Mouse (Mus musculus): ENCODE data around the gene Ank3. TPM values are rescaled to one million over a fixed set of nuclear protein-coding genes. Genes with fewer than 3 reads are reported as not detected.

Ank3 gene
- polyA plus RNA-seq, 1 experiment from 2014 or later, result 47.6 TPM

DNA sequence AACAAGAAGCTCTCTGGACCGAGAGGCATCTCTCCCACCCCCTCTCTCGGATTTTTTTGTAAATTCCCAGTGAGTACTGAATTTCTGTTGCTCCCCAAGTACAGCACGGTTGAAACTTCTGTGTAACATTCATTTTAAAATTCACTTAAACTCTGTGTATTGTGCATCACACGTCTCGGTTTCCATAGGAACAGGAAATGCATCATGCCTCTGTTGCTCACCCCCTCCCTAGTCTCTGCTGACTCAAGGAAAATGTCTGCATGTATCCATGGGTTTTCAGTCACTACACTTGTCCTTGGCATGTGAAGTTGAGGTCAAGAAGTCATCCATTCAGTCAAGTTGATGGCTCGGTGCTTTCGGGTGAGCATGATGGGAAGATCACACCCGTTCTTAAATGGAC, 234.3 kb downstream of the Ank3 start:
- ATAC-seq (ENCODE audit: low FRiP score, low TSS enrichment), result no peak
- no peak overlapping the region for H3K4me2 ChIP-seq (replicated peaks; ENCODE audit: low read depth, low read length)
- no peak overlapping the region for H3K27ac ChIP-seq (ENCODE audit: low read length)
- H3K4me1 ChIP-seq (ENCODE audit: insufficient read depth, low read length), result peaks cover 12% of the 10 kb centered on the region
- H3K27me3 ChIP-seq (ENCODE audit: insufficient read depth, low read length), result no peaks in the 10 kb centered on the region
- H3K9ac ChIP-seq (replicated peaks; ENCODE audit: low read length), result no peak overlapping the region
- H3K9me3 ChIP-seq (ENCODE audit: low read length), result no peaks in the 10 kb centered on the region
- H3K4me3 ChIP-seq (ENCODE audit: low read length), result no peak overlapping the region
- no peaks in the 10 kb centered on the region for H3K36me3 ChIP-seq (ENCODE audit: insufficient read depth, low read length)
- 86% methylated on average over 8 of the region's 8 CpGs for WGBS

DNA sequence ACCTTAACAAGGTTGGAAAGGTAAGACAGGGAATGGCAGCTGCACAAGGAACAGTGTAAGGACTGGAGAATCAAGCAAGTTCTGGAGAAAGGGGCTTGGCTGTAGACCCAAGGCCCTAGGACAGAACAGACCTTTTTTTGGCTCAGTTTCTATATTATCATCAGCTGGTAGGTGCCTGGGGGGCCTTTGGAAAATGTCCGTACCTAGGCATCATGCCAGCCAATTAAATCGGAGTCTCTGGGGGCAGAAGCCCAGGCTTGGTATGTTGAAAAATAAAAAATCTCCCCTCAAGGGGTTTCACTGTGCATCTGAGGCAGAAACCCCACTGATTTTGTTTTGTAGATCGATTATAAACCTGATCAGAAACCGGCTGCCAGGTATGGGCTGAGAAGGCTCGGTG, 236.3 kb downstream of the Ank3 start:
- Histone ChIP-seq H3K9ac (replicated peaks; ENCODE audit: low read length) (no peak overlapping the region), H3K4me2 (replicated peaks; ENCODE audit: low read depth, low read length) (no peak overlapping the region), H3K27ac (ENCODE audit: low read length) (no peak overlapping the region), H3K27me3 (ENCODE audit: insufficient read depth, low read length) (no peaks in the 10 kb centered on the region), H3K36me3 (ENCODE audit: insufficient read depth, low read length) (no peaks in the 10 kb centered on the region), H3K9me3 (ENCODE audit: low read length) (no peaks in the 10 kb centered on the region), H3K4me3 (ENCODE audit: low read length) (no peak overlapping the region), H3K4me1 (ENCODE audit: insufficient read depth, low read length) (peaks cover 15% of the 10 kb centered on the region)
- ATAC-seq (ENCODE audit: low FRiP score, low TSS enrichment), result no peak
- 86% methylated on average over 5 of the region's 5 CpGs for WGBS

DNA sequence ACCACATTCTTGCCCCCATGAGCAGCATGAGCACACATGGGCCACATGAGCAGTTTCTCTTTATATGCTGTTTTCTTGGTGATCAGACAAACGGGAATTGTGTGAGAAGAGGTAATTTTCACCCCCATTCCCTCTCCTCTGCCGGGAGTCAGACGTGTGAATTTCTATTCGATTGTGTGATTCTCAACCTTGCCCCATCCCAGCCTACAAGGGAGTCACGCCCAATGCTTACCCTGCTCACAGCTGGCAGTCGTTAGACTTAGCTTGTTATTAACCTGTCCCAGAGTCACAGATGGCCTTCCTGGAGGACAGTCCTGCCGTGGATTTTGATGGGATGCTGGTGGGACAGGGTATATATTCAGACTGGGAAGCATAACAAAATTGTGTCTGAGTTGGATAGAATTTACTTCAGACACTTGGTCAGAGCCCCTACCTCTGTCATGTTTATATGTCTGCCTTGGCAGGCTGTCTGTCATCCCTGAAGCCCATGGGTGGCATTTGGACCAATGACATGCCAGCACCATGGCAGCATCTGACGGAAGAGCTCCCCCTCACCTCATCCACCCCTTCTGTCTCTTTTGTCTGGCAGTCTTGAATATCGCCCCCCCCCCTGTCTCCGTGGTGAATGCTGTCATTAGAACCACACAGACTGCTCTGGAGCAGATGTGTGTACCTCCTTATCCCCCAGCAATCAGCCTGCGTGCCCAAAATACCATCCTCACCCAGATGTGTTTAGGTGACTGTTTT, 237.5 kb downstream of the Ank3 start:
- no peak for ATAC-seq (ENCODE audit: low FRiP score, low TSS enrichment)
- Histone ChIP-seq H3K36me3 (ENCODE audit: insufficient read depth, low read length) (no peaks in the 10 kb centered on the region), H3K4me3 (ENCODE audit: low read length) (no peak overlapping the region), H3K9ac (replicated peaks; ENCODE audit: low read length) (no peak overlapping the region), H3K4me2 (replicated peaks; ENCODE audit: low read depth, low read length) (no peak overlapping the region), H3K9me3 (ENCODE audit: low read length) (no peaks in the 10 kb centered on the region), H3K27me3 (ENCODE audit: insufficient read depth, low read length) (no peaks in the 10 kb centered on the region), H3K27ac (ENCODE audit: low read length) (no peak overlapping the region), H3K4me1 (ENCODE audit: insufficient read depth, low read length) (peaks cover 11% of the 10 kb centered on the region)
- WGBS, result 42% methylated on average over 11 of the region's 11 CpGs

DNA sequence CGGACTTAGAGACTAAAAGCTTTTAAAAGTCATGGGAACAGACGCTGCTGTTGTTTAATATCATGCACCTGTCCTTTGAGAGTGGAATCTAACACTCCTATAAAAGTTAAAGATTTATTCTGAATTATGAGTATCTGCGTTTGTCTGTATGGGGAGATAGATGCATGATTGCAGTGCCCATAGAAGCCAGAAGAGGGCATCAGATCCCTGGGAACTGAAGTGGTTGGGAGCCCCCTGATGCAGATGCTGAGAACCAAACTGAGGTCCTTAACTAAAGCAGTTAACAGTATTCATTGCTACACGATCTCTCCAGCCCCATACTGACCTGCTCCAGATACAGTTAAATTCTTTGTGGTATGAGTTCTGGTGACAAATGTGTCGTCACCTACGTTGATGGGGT, 240.6 kb downstream of the Ank3 start:
- WGBS, result 91% methylated on average over 6 of the region's 6 CpGs
- ATAC-seq (ENCODE audit: low FRiP score, low TSS enrichment), result no peak
- H3K4me1 ChIP-seq (ENCODE audit: insufficient read depth, low read length), result peaks cover 11% of the 10 kb centered on the region
- no peaks in the 10 kb centered on the region for H3K27me3 ChIP-seq (ENCODE audit: insufficient read depth, low read length)
- H3K4me3 ChIP-seq (ENCODE audit: low read length), result no peak overlapping the region
- no peak overlapping the region for H3K27ac ChIP-seq (ENCODE audit: low read length)
- H3K36me3 ChIP-seq (ENCODE audit: insufficient read depth, low read length), result no peaks in the 10 kb centered on the region
- no peak overlapping the region for H3K4me2 ChIP-seq (replicated peaks; ENCODE audit: low read depth, low read length)
- H3K9ac ChIP-seq (replicated peaks; ENCODE audit: low read length), result no peak overlapping the region
- no peaks in the 10 kb centered on the region for H3K9me3 ChIP-seq (ENCODE audit: low read length)

DNA sequence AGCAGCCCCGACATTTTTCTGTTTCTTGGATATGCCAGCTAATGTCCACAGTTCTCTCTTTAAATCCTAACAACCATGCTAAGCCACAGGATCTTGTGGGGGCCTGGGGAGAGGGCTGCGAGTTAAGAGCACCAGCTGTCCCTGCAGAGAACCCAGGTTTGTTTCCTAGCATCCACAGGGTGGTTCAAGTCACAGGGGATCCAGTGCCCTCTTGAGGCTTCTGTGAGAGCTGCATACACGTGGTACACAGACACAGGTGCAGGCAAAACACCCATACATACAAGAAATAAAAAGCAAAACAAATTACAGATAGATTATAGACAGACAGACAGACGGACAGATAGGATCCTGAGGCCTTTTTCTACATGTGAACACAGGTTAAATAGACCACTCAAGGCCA, 242.0 kb downstream of the Ank3 start:
- ATAC-seq (ENCODE audit: low FRiP score, low TSS enrichment), result no peak
- Histone ChIP-seq H3K36me3 (ENCODE audit: insufficient read depth, low read length) (no peaks in the 10 kb centered on the region), H3K4me1 (ENCODE audit: insufficient read depth, low read length) (peaks cover 11% of the 10 kb centered on the region), H3K27me3 (ENCODE audit: insufficient read depth, low read length) (no peaks in the 10 kb centered on the region), H3K9ac (replicated peaks; ENCODE audit: low read length) (no peak overlapping the region), H3K4me2 (replicated peaks; ENCODE audit: low read depth, low read length) (no peak overlapping the region), H3K9me3 (ENCODE audit: low read length) (no peaks in the 10 kb centered on the region), H3K27ac (ENCODE audit: low read length) (no peak overlapping the region), H3K4me3 (ENCODE audit: low read length) (no peak overlapping the region)
- WGBS, result 90% methylated on average over 4 of the region's 4 CpGs

DNA sequence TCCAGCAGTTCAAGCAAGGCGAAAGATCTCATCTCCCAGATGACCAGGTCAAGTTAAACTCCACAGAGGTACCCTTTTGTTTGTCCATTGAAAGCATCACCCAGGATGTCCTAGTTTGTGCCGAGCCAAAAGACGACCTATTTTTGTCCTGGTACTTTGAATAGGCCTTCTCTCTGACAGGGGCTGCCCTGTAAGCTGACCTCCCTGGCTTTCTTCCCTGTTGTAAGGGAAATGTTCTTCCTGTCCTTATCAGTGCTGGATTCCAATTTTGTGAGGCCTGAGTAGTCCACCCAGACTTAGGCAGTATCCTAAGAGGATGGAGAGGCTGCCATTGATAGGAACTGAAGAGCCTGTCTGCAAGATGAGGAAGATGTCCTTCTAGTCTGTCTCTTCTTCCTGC, 244.9 kb downstream of the Ank3 start:
- H3K9me3 ChIP-seq (ENCODE audit: low read length), result no peaks in the 10 kb centered on the region
- H3K27me3 ChIP-seq (ENCODE audit: insufficient read depth, low read length), result no peaks in the 10 kb centered on the region
- H3K4me3 ChIP-seq (ENCODE audit: low read length), result no peak overlapping the region
- H3K36me3 ChIP-seq (ENCODE audit: insufficient read depth, low read length), result no peaks in the 10 kb centered on the region
- no peak overlapping the region for H3K27ac ChIP-seq (ENCODE audit: low read length)
- H3K4me1 ChIP-seq (ENCODE audit: insufficient read depth, low read length), result no peaks in the 10 kb centered on the region
- ATAC-seq (ENCODE audit: low FRiP score, low TSS enrichment), result no peak
- H3K4me2 ChIP-seq (replicated peaks; ENCODE audit: low read depth, low read length), result no peak overlapping the region
- no peak overlapping the region for H3K9ac ChIP-seq (replicated peaks; ENCODE audit: low read length)
- WGBS, result 55% methylated on average over 3 of the region's 3 CpGs

DNA sequence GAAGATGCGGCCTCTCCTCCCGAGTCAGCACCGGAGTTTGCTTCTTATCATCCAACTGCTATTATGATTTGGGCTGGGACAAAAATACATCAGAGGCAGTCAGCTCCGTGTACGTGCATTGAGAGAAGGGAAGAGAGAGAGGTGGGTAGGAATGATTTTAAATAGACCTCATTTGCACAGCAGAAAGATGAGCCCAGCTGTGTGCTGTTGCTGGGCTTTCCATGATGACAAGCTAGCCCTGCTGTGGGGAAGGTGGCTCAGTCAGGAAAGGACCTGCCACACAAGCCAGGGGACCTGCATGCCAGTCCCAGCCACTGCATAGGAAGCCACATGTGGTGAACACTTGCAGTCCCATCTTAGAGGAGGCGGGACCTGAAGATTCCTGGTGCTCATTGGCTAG, 245.4 kb downstream of the Ank3 start:
- Histone ChIP-seq H3K9me3 (ENCODE audit: low read length) (no peaks in the 10 kb centered on the region), H3K27ac (ENCODE audit: low read length) (no peak overlapping the region), H3K27me3 (ENCODE audit: insufficient read depth, low read length) (no peaks in the 10 kb centered on the region), H3K9ac (replicated peaks; ENCODE audit: low read length) (no peak overlapping the region), H3K4me3 (ENCODE audit: low read length) (no peak overlapping the region), H3K36me3 (ENCODE audit: insufficient read depth, low read length) (no peaks in the 10 kb centered on the region), H3K4me2 (replicated peaks; ENCODE audit: low read depth, low read length) (no peak overlapping the region), H3K4me1 (ENCODE audit: insufficient read depth, low read length) (no peaks in the 10 kb centered on the region)
- 83% methylated on average over 6 of the region's 6 CpGs for WGBS
- ATAC-seq (ENCODE audit: low FRiP score, low TSS enrichment), result no peak

DNA sequence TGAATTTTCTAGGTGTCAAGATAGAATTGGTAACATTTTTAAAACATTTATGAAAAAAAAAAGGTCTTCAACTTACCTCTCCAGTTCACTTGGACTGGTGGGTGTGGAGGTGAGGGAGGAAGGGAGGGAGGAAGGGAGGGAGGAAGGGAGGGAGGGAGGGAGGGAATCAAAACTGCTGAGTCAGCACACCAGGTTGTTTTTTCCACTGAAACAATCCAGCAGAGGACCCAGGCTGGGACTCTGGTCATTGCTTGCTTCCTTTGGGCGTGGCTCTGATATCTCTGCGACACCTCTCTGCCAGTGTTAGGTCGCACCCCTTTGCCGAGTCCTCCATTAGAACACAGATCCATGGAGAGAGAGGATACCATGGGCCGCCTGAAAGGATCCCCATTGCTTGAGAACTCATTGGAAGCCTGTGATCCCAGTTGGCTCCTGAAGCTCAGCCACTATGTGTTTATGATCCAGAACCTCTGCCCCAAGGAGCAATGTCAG, 246.8 kb downstream of the Ank3 start:
- Histone ChIP-seq H3K27ac (ENCODE audit: low read length) (no peak overlapping the region), H3K36me3 (ENCODE audit: insufficient read depth, low read length) (no peaks in the 10 kb centered on the region), H3K4me3 (ENCODE audit: low read length) (no peak overlapping the region), H3K27me3 (ENCODE audit: insufficient read depth, low read length) (no peaks in the 10 kb centered on the region), H3K4me2 (replicated peaks; ENCODE audit: low read depth, low read length) (no peak overlapping the region), H3K4me1 (ENCODE audit: insufficient read depth, low read length) (peaks cover 11% of the 10 kb centered on the region), H3K9ac (replicated peaks; ENCODE audit: low read length) (no peak overlapping the region), H3K9me3 (ENCODE audit: low read length) (no peaks in the 10 kb centered on the region)
- no peak for ATAC-seq (ENCODE audit: low FRiP score, low TSS enrichment)
- WGBS, result 86% methylated on average over 5 of the region's 5 CpGs

DNA sequence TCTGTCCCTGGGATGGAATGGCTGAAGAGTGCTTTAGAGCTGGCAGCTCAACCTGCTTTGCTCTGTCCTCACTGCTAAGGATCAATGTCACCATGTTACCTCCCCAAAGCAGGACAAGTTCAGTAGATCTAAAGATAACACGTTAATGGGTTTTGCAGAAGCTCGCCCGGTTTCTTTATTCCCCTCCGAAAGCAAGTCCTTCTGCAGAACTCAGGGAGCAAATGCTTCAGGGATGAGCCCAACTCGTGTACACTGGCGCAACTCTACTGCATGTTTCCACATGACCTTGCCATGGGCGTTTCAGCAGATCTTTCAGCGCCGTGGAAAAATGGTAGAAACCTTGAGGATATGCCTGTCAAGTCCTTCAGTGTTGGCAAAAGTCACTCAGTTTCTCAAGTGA, 247.4 kb downstream of the Ank3 start:
- WGBS, result 89% methylated on average over 9 of the region's 9 CpGs
- H3K27ac ChIP-seq (ENCODE audit: low read length), result no peak overlapping the region
- no peak overlapping the region for H3K4me2 ChIP-seq (replicated peaks; ENCODE audit: low read depth, low read length)
- no peak overlapping the region for H3K9ac ChIP-seq (replicated peaks; ENCODE audit: low read length)
- no peaks in the 10 kb centered on the region for H3K36me3 ChIP-seq (ENCODE audit: insufficient read depth, low read length)
- H3K9me3 ChIP-seq (ENCODE audit: low read length), result no peaks in the 10 kb centered on the region
- ATAC-seq (ENCODE audit: low FRiP score, low TSS enrichment), result no peak
- peaks cover 15% of the 10 kb centered on the region for H3K4me1 ChIP-seq (ENCODE audit: insufficient read depth, low read length)
- H3K4me3 ChIP-seq (ENCODE audit: low read length), result no peak overlapping the region
- no peaks in the 10 kb centered on the region for H3K27me3 ChIP-seq (ENCODE audit: insufficient read depth, low read length)

DNA sequence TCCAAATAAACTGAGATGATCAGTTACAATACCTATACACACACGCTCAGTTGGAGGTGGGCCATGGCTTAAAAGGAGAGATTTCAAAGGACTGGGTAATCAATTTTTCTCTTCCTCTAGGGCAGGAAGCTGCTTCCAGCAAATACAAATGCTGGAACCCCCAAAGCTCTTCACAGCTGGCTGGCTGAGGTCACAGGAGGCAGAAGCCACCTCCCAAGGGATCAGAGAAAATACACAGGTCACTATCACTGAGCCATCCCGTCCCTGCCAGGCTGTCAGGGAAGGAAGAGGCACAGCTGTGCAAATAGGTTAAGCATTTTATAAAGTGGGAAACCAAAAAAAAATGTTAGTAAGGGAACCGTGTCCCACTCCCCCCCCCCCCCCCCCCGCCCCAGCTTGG, 251.5 kb downstream of the Ank3 start:
- Histone ChIP-seq H3K9me3 (ENCODE audit: low read length) (no peaks in the 10 kb centered on the region), H3K4me3 (ENCODE audit: low read length) (no peak overlapping the region), H3K27me3 (ENCODE audit: insufficient read depth, low read length) (no peaks in the 10 kb centered on the region), H3K36me3 (ENCODE audit: insufficient read depth, low read length) (no peaks in the 10 kb centered on the region), H3K4me1 (ENCODE audit: insufficient read depth, low read length) (peaks cover 37% of the 10 kb centered on the region), H3K27ac (ENCODE audit: low read length) (peak overlapping the region; percentile 1; the same call in 1 of the 2 replicates), H3K9ac (replicated peaks; ENCODE audit: low read length) (no peak overlapping the region), H3K4me2 (replicated peaks; ENCODE audit: low read depth, low read length) (no peak overlapping the region)
- 11% methylated on average over 3 of the region's 4 CpGs for WGBS
- no peak for ATAC-seq (ENCODE audit: low FRiP score, low TSS enrichment)
